Mouse (Mus musculus) lung, embryonic 14.5 days (tissue): ENCODE results near the gene B230118H07Rik. TPM values are rescaled to one million over a fixed set of nuclear protein-coding genes. Genes with fewer than 3 reads are reported as not detected.

Experiments used
- ATAC-seq: fragments of 200-750 bp; cut with Nextera tagmentation; 2 replicates; pipeline ENCODE4 v1.8.0; 2017; ENCODE audit warnings: mild to moderate bottlenecking, moderate TSS enrichment, moderate library complexity; ENCODE audit not compliant: insufficient read depth
- DNase-seq: peaks from one replicate; pipeline ENCODE4 v3.0.0-alpha.2; 2015
- H3K27ac ChIP-seq: fragments of 300-500 bp; sonication (generic); 2 replicates; pipeline ENCODE4 v1.5.1; 2014; ENCODE audit warnings: low read depth, mild to moderate bottlenecking, moderate library complexity
- H3K27me3 ChIP-seq: fragments of 300-500 bp; sonication (generic); 2 replicates; pipeline ENCODE4 v1.6.1; 2014; ENCODE audit warnings: low read length, control low read depth; ENCODE audit not compliant: insufficient read depth
- H3K36me3 ChIP-seq: fragments of 300-500 bp; sonication (generic); 2 replicates; pipeline ENCODE4 v1.6.1; 2014; ENCODE audit warnings: control low read depth; ENCODE audit not compliant: insufficient read depth
- H3K4me1 ChIP-seq: fragments of 300-500 bp; sonication (generic); 2 replicates; pipeline ENCODE4 v1.6.1; 2014; ENCODE audit warnings: antibody characterized with exemption, control low read depth; ENCODE audit not compliant: insufficient read depth
- H3K4me2 ChIP-seq: fragments of 300-500 bp; sonication (generic); 2 replicates; pipeline ENCODE4 v1.6.1; 2014; ENCODE audit warnings: mild to moderate bottlenecking
- H3K4me3 ChIP-seq: fragments of 300-500 bp; sonication (generic); 2 replicates; pipeline ENCODE4 v1.5.1; 2014; ENCODE audit warnings: low read depth, low read length
- H3K9ac ChIP-seq: fragments of 300-500 bp; sonication (generic); 2 replicates; pipeline ENCODE4 v1.6.1; 2014
- H3K9me3 ChIP-seq: fragments of 300-500 bp; sonication (generic); 2 replicates; pipeline ENCODE4 v1.6.1; 2016; ENCODE audit warnings: low read depth, low read length, control low read depth
- CTCF ChIP-seq: IDR thresholded peaks from 2 replicates; pipeline ENCODE4 v1.5.1; 2016; ENCODE audit warnings: antibody characterized with exemption, low read depth
- WGBS: fragments of 180-500 bp; shearing (Covaris S2); extraction: QIAGEN DNeasy Blood & Tissue Kit; methylation state at CpG from one replicate; pipeline ENCODE4 v1.1.7; 2014; 5-methylcytosine and 5-hydroxymethylcytosine counted together
- polyA plus RNA-seq: library from polyadenylated mRNA; unstranded; fragments of >200 nt; fragmentation: Nextera tagmentation; extraction: Ambion mirVana; gene quantifications from 2 replicates; pipeline ENCODE4 v1.2.1, GENCODE M21; 2014

Gene B230118H07Rik
- polyA plus RNA-seq, 1 experiment from 2014 or later = 52.4 TPM

DNA sequence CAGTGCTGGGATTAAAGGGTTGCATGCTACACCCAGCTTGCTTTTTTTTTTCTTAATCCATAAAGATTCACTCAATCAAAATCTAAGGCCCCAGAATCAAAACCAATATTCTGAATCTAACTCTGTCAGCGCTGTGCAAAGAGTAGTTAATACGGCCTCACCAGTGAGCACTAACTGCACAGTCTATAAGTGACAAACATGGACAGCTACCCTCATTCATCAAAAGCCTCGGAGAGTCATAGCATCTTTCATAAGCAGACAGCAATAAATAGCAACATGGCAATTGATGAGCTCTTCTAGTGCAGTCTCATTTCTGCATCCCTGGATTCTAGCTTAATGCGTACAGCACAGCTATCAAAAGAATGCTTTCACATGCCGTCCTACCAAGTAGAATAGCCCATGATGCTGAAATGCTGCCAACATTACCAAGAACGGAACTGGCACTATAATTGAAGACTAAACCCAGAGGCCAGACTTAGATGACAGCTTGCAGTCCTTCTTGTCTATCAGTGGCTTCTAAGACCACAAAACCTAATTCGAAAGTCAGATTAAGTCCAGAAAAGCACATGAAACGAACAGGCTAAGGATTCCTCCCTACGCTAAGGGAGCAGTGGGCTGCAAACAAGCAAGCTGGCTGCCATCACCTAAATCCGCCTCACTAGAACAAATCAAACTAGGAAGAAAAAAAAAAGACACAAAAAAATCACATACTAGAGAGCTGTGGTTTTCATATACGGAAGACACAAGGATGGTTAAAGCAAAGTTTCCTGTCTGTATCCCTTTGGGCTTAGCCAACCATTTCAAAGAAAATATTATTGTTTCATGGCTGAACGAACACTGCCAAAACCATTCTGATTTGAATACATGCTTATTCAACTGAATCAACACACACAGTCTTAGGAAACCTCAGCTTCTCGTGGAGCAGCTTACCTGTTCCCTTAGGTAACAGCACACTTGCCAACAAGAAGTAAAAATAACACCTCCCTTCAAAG is 50.8 kb downstream of the B230118H07Rik start:
- no peak for TF ChIP-seq CTCF
- H3K4me2 ChIP-seq = no peak overlapping the region
- H3K9ac ChIP-seq = no peak overlapping the region
- no peak for ATAC-seq
- H3K9me3 ChIP-seq = no peaks in the 10 kb centered on the region
- H3K27me3 ChIP-seq = no peaks in the 10 kb centered on the region
- no peaks in the 10 kb centered on the region for H3K36me3 ChIP-seq
- WGBS = 78% methylated on average over 13 of the region's 13 CpGs
- no peak overlapping the region for H3K27ac ChIP-seq
- no peak overlapping the region for H3K4me3 ChIP-seq
- H3K4me1 ChIP-seq = no peaks in the 10 kb centered on the region
- no peak for DNase-seq

DNA sequence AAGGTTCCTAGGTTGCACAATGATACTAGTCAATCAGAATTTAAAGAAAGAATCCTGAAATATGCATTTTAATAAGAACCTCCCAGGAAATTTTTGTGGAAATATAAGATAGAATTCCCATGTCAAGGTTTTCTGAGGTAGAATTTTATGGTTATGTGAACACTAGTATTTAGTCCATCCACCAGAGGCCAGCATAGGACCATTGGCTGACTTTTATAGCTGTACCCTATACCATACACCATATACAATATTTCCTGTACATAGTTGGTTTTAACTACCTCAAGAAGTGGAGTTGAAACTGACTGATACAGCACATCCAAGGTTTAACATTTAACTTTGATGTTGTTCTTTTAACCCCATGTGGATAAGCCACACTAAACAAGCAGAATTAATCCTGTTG is 52.1 kb downstream of the B230118H07Rik start:
- peak; percentile 49; the same call in 1 of the 2 replicates for ATAC-seq
- H3K9me3 ChIP-seq = no peaks in the 10 kb centered on the region
- no peak overlapping the region for H3K4me3 ChIP-seq
- H3K4me1 ChIP-seq = no peaks in the 10 kb centered on the region
- DNase-seq = peak; percentile 36
- no peak overlapping the region for H3K4me2 ChIP-seq
- no peak overlapping the region for H3K27ac ChIP-seq
- TF ChIP-seq CTCF = peak; percentile 46
- H3K9ac ChIP-seq = no peak overlapping the region
- H3K27me3 ChIP-seq = no peaks in the 10 kb centered on the region
- no peaks in the 10 kb centered on the region for H3K36me3 ChIP-seq

DNA sequence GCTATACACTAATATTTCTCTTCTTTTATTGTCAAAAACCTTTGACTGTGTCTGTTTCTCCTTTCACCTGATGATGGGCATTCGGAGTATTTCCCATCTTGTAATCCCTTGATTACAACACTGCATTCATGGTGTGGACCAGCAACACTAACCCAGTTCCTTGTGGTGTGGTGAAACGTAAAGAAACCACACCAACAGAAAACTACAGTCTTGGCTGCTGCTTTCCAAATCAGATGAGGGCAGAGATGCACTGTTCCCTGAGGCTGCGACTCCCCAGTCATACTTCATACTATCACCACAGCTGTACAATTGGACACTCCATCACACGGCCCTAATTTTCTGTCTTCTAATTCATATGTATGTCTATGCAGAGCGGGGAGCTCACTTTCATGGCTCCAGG is 54.7 kb downstream of the B230118H07Rik start:
- H3K36me3 ChIP-seq = no peaks in the 10 kb centered on the region
- no peaks in the 10 kb centered on the region for H3K9me3 ChIP-seq
- TF ChIP-seq CTCF = no peak
- WGBS = 81% methylated on average over 5 of the region's 5 CpGs
- H3K4me3 ChIP-seq = no peak overlapping the region
- H3K4me1 ChIP-seq = no peaks in the 10 kb centered on the region
- no peak overlapping the region for H3K27ac ChIP-seq
- DNase-seq = no peak
- H3K27me3 ChIP-seq = no peaks in the 10 kb centered on the region
- no peak overlapping the region for H3K9ac ChIP-seq
- H3K4me2 ChIP-seq = no peak overlapping the region
- no peak for ATAC-seq

DNA sequence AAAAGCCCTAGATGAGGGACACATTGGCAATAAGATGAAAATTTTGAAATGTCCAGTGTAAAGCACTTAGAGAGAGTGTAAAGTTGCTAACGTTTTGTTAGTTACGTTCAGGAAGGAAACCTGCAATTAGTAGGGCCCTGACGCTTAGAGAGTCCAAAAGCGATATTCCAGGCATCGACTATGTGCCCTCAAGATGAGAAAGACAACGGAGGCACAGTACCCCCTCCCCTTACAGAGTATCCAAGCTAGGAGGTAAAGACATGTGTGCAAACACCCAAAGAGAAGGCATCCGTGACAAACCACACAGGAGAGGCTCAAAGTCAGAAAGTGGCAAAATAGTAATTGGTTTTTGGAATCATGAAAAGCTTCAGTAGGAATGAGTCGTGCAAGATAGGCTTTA is 56.4 kb downstream of the B230118H07Rik start:
- no peak overlapping the region for H3K27ac ChIP-seq
- no peak overlapping the region for H3K9ac ChIP-seq
- no peaks in the 10 kb centered on the region for H3K9me3 ChIP-seq
- no peak for DNase-seq
- H3K4me2 ChIP-seq = no peak overlapping the region
- WGBS = 78% methylated on average over 8 of the region's 8 CpGs
- no peak overlapping the region for H3K4me3 ChIP-seq
- H3K27me3 ChIP-seq = no peaks in the 10 kb centered on the region
- no peak for TF ChIP-seq CTCF
- H3K4me1 ChIP-seq = no peaks in the 10 kb centered on the region
- no peak for ATAC-seq
- H3K36me3 ChIP-seq = no peaks in the 10 kb centered on the region

DNA sequence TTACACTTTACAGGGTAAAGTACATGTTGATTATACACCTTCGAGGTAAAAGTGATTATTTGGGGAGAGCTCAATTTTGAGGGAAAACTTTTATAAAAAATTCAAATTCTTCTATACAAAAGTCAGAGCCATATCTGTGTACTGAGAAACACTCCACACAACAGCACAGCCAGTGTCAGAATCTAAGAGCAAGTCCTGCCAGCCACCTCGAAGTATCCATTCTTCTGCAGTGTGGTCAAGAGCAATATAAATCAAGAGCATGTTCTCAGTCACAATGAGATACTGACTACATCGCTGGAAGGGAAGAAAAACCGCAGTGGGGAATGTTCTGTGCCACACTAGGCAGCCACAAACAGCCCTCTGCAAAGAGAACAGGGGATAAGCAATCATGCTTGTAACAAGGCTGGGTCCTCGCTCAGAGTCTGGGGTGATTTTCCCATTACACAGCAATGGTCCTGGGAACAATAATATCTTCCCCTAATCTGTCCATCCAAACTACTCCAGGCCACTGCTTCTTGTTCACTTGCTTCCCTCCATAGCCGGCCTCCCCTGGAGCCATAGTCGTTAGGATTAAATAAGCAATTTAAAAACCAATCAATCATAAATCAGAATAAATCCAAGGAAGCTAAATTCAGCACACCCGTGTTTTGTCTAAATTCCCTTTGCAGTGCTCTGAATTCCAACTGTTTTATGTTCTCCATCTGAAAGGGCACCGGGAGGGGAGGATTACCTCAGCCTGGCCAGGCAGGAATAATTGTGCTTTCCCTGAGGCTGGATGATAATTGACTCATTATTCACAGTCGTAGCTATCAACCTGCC is 57.1 kb downstream of the B230118H07Rik start:
- no peak for TF ChIP-seq CTCF
- no peak overlapping the region for H3K27ac ChIP-seq
- no peak overlapping the region for H3K9ac ChIP-seq
- no peaks in the 10 kb centered on the region for H3K36me3 ChIP-seq
- WGBS = 41% methylated on average over 10 of the region's 10 CpGs
- H3K4me1 ChIP-seq = no peaks in the 10 kb centered on the region
- ATAC-seq (no peak), DNase-seq (no peak)
- no peaks in the 10 kb centered on the region for H3K9me3 ChIP-seq
- no peak overlapping the region for H3K4me3 ChIP-seq
- no peaks in the 10 kb centered on the region for H3K27me3 ChIP-seq
- H3K4me2 ChIP-seq = no peak overlapping the region

DNA sequence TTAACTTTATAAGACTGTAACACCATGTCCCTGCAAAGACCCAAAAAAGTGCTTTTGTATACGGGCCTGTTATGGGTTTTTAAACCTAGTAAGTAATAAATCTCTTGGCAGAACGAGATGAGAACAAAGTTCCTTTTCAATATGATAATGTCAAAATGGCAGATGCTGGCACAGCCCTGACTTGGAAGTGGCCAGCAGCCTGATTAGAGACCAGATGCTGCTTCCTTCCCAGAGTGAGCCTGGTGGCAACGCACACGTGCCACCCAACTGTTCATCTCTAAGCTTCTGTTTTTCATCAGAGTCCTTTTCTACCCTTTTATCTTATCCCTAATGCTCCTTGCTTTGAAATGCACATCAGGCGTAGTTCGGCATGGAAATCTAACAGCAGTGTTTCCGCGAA is 58.0 kb downstream of the B230118H07Rik start:
- no peaks in the 10 kb centered on the region for H3K27me3 ChIP-seq
- WGBS = 73% methylated on average over 8 of the region's 8 CpGs
- DNase-seq (no peak), ATAC-seq (no peak)
- H3K27ac ChIP-seq = no peak overlapping the region
- no peaks in the 10 kb centered on the region for H3K36me3 ChIP-seq
- no peaks in the 10 kb centered on the region for H3K9me3 ChIP-seq
- no peak for TF ChIP-seq CTCF
- H3K4me3 ChIP-seq = no peak overlapping the region
- H3K9ac ChIP-seq = no peak overlapping the region
- no peaks in the 10 kb centered on the region for H3K4me1 ChIP-seq
- H3K4me2 ChIP-seq = no peak overlapping the region

GRCm38 (mm10) chr2:101581418-101581817 is 67.9 kb downstream of the B230118H07Rik start:
- H3K9me3 ChIP-seq = no peaks in the 10 kb centered on the region
- peaks cover 3% of the 10 kb centered on the region; the same call in 1 of the 2 replicates for H3K36me3 ChIP-seq
- H3K4me3 ChIP-seq = no peak overlapping the region
- no peak overlapping the region for H3K4me2 ChIP-seq
- TF ChIP-seq CTCF = no peak
- no peaks in the 10 kb centered on the region for H3K27me3 ChIP-seq
- H3K27ac ChIP-seq = no peak overlapping the region
- no peak for ATAC-seq
- no peaks in the 10 kb centered on the region for H3K4me1 ChIP-seq
- no peak overlapping the region for H3K9ac ChIP-seq
- 73% methylated on average over 3 of the region's 3 CpGs for WGBS
- DNase-seq = no peak
